Mouse (Mus musculus) spleen, adult 2 months (tissue): Measurements from ENCODE around the gene Rabgap1.
"Not testable (repeated sequence)": the region's sequence is repeated elsewhere in the genome, so short reads cannot be mapped to it uniquely, and the experiment has no call there.

Experiments
- CTCF ChIP-seq: fragments of 200-500 bp; IDR thresholded peaks from 2 replicates; pipeline ENCODE4 v1.5.1; 2011; ENCODE audit warnings: mild to moderate bottlenecking, inconsistent platforms; ENCODE audit not compliant: insufficient read depth, insufficient read length, insufficient replicate concordance; ENCODE audit errors: extremely low read depth
- POLR2A ChIP-seq: fragments of 200-500 bp; IDR thresholded peaks from 2 replicates; pipeline ENCODE4 v1.6.1; 2011; ENCODE audit warnings: low read depth, low read length, inconsistent platforms

DNA sequence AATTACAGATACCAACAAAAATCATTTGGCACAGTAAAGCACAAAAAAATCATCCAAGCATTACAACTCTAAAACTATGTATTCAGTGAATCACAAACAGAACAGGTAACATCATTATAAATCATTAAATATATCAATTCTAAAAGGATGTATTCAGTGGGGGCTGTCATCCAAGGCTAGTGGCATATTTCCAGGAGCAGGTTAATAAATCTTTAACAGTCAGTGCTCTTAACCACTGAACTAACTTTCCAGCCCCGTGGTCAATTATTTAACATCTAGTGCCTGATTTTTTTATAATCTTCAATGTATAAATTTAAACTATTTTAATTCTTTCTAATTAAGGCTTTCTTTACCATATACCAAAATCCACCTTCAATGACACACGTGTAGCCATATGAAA, 62.8 kb downstream of the Rabgap1 start:
- not testable (repeated sequence) for TF ChIP-seq POLR2A, CTCF
